Mouse (Mus musculus) kidney, adult 18-20 months (tissue): ENCODE measurements around the gene Tmem206.

Source experiments
- DNase-seq: peaks from one replicate; pipeline ENCODE4 v3.0.0; 2021

Gene Tmem206

GRCm38 (mm10) chr1:191325726-191326232 lies at the start of gene Tmem206:
TSS of gene Tmem206 (plus strand) at chr1:191325912.
- DNase-seq, result peak; percentile 96

GRCm38 (mm10) chr1:191276181-191276580 lies 49.5 kb upstream of the Tmem206 start:
- no peak for DNase-seq

GRCm38 (mm10) chr1:191277549-191278059 lies 48.1 kb upstream of the Tmem206 start:
- peak; percentile 61 for DNase-seq

- no peak for DNase-seq
Measured at GRCm38 (mm10) chr1:191278324-191278723, 47.4 kb upstream of the Tmem206 start.

GRCm38 (mm10) chr1:191281171-191281570 lies 44.5 kb upstream of the Tmem206 start:
- no peak for DNase-seq

GRCm38 (mm10) chr1:191282319-191282718 lies 43.4 kb upstream of the Tmem206 start:
- no peak for DNase-seq

- DNase-seq, result no peak
Measured at GRCm38 (mm10) chr1:191283110-191284040, 42.3 kb upstream of the Tmem206 start.

- DNase-seq, result no peak
Measured at GRCm38 (mm10) chr1:191284502-191284901, 41.2 kb upstream of the Tmem206 start.

GRCm38 (mm10) chr1:191288762-191289161 lies 37.0 kb upstream of the Tmem206 start:
- peak; percentile 42 for DNase-seq

- DNase-seq, result peak; percentile 67
Measured at GRCm38 (mm10) chr1:191292348-191292747, 33.4 kb upstream of the Tmem206 start.

- DNase-seq, result no peak
Measured at GRCm38 (mm10) chr1:191293051-191293450, 32.7 kb upstream of the Tmem206 start.

GRCm38 (mm10) chr1:191293996-191294795 lies 31.5 kb upstream of the Tmem206 start:
- no peak for DNase-seq

- no peak for DNase-seq
Measured at GRCm38 (mm10) chr1:191295784-191296183, 29.9 kb upstream of the Tmem206 start.

GRCm38 (mm10) chr1:191296445-191296844 lies 29.3 kb upstream of the Tmem206 start:
- peak; percentile 48 for DNase-seq

- DNase-seq, result no peak
Measured at GRCm38 (mm10) chr1:191298304-191298703, 27.4 kb upstream of the Tmem206 start.

GRCm38 (mm10) chr1:191299215-191299942 lies 26.3 kb upstream of the Tmem206 start:
- DNase-seq, result peak; percentile 52

GRCm38 (mm10) chr1:191301903-191302302 lies 23.8 kb upstream of the Tmem206 start:
- no peak for DNase-seq

GRCm38 (mm10) chr1:191303736-191304135 lies 22.0 kb upstream of the Tmem206 start:
- no peak for DNase-seq

GRCm38 (mm10) chr1:191304216-191304615 lies 21.5 kb upstream of the Tmem206 start:
- DNase-seq, result no peak

- DNase-seq, result no peak
Measured at GRCm38 (mm10) chr1:191305610-191306009, 20.1 kb upstream of the Tmem206 start.

GRCm38 (mm10) chr1:191306316-191306715 lies 19.4 kb upstream of the Tmem206 start:
- no peak for DNase-seq

GRCm38 (mm10) chr1:191307766-191308455 lies 17.8 kb upstream of the Tmem206 start:
- DNase-seq, result no peak
